Mouse (Mus musculus): Measurements from ENCODE around the gene Gm21969. TPM values are rescaled to one million over a fixed set of nuclear protein-coding genes. Genes with fewer than 3 reads are reported as not detected.

The Gm21969 gene
- polyA plus RNA-seq, 1 experiment: not detected

DNA sequence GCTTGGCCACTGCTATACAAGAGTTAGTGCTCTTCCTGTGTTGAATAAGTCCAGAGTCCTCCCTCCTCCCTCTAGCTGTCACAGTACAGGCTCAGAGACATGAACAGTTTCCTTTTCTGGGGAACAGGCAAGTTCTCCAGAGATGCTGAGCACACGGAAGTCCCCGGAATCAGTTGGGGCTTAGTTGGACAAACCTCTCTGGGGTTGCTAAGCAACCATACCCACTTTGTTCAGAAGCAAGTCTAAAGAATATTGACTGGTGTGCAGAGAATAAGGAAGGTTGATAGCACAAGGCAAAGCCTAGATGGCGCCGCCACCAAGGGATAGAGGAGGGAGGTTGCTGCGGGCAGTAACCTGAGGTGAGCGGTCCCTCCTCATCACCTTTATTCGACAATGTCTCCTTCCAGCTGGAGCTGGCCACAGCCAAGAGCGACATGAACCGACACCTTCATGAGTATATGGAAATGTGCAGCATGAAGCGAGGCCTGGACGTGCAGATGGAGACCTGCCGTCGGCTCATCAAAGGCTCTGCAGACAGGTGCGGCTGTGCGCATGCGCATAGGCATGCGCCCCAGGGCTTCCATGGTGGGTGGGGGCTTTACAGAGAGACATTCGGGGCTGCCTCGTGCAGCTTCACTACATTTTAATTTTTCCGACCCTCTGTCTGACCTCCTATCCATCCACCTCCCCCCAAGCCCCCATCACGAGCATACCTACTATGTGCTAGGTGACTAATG is 11.7 kb downstream of the Gm21969 start:
- TF ChIP-seq POLR2A (IDR thresholded peaks at IDR 0.05; ENCODE audit: borderline replicate concordance, control insufficient read depth, low read depth, low read length) (no peak), CTCF (IDR thresholded peaks at IDR 0.05; ENCODE audit: control insufficient read depth, insufficient read depth, low read length) (peak; percentile 28; the same call in 1 of the 2 replicates)

GRCm38 (mm10) chr4:139616276-139617000 is 13.5 kb downstream of the Gm21969 start:
- no peak for TF ChIP-seq CTCF (IDR thresholded peaks at IDR 0.05; ENCODE audit: control insufficient read depth, insufficient read depth, low read length)
- TF ChIP-seq POLR2A (IDR thresholded peaks at IDR 0.05; ENCODE audit: borderline replicate concordance, control insufficient read depth, low read depth, low read length): peak; percentile 36; the same call in 1 of the 2 replicates
- Histone ChIP-seq H3K4me3 (replicated peaks; ENCODE audit: control insufficient read depth, low read depth, low read length) (peak overlapping the region; percentile 96), H3K4me1 (ENCODE audit: control insufficient read depth, insufficient read depth, low read length) (peaks cover 2% of the 10 kb centered on the region; the same call in 1 of the 2 replicates), H3K27ac (ENCODE audit: control insufficient read depth, insufficient read depth, low read depth, low read length, poor library complexity) (peak overlapping the region; percentile 7)
- 1% methylated on average over 24 of the region's 24 CpGs for WGBS

More for the DNA sequence above, 11.7 kb downstream of the Gm21969 start:
- H3K4me1 ChIP-seq (ENCODE audit: control insufficient read depth, insufficient read depth, low read length): peaks cover 2% of the 10 kb centered on the region; the same call in 1 of the 2 replicates
- H3K4me3 ChIP-seq (replicated peaks; ENCODE audit: control insufficient read depth, low read depth, low read length): no peak overlapping the region
- no peak overlapping the region for H3K27ac ChIP-seq (ENCODE audit: control insufficient read depth, insufficient read depth, low read depth, low read length, poor library complexity)
- WGBS: 89% methylated on average over 21 of the region's 21 CpGs

DNA sequence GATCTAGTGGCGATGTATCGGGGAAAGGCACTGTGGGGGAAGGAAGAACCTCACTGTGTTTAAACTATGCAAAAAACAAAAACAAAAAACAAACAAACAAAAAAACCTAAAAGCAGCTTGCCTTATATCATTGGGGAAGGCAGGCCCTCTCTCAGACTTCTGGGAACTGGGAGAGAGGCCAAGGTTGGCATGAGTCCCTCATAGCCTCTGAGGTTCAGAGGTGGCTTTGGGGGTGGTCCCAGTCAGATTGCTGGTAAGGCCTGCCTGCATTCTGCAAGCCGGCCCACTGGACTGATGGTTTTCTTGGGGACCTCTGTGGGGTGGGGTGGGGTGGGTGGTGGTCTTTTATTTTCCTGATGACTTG is 14.0 kb downstream of the Gm21969 start:
- Histone ChIP-seq H3K27ac (ENCODE audit: control insufficient read depth, insufficient read depth, low read depth, low read length, poor library complexity) (no peak overlapping the region), H3K4me3 (replicated peaks; ENCODE audit: control insufficient read depth, low read depth, low read length) (peak overlapping the region; percentile 96), H3K4me1 (ENCODE audit: control insufficient read depth, insufficient read depth, low read length) (peaks cover 2% of the 10 kb centered on the region; the same call in 1 of the 2 replicates)
- no peak for TF ChIP-seq POLR2A (IDR thresholded peaks at IDR 0.05; ENCODE audit: borderline replicate concordance, control insufficient read depth, low read depth, low read length)
- TF ChIP-seq CTCF (IDR thresholded peaks at IDR 0.05; ENCODE audit: control insufficient read depth, insufficient read depth, low read length): no peak
- 17% methylated on average over 3 of the region's 3 CpGs for WGBS

DNA sequence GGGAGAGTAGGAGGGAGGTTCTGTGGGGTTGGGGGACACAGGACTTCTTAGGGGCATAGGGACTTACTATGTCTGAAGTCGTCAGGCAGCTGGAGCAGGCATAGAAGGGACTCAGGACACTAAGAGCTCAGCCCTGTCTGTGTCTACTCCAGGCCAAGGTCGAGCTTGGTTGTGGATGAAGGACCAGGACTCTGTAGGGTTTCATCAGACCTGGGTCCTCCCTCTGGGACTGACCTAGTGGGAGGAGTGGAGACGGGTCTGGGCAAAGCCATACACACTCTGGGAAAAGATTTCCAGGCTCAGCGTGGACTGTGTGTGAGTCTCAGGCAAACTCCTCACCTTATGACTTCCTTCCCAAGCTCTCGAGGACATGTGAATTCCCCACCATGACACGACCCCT is 16.8 kb downstream of the Gm21969 start:
- H3K4me1 ChIP-seq (ENCODE audit: control insufficient read depth, insufficient read depth, low read length): peaks cover 2% of the 10 kb centered on the region; the same call in 1 of the 2 replicates
- WGBS: 71% methylated on average over 6 of the region's 6 CpGs

DNA sequence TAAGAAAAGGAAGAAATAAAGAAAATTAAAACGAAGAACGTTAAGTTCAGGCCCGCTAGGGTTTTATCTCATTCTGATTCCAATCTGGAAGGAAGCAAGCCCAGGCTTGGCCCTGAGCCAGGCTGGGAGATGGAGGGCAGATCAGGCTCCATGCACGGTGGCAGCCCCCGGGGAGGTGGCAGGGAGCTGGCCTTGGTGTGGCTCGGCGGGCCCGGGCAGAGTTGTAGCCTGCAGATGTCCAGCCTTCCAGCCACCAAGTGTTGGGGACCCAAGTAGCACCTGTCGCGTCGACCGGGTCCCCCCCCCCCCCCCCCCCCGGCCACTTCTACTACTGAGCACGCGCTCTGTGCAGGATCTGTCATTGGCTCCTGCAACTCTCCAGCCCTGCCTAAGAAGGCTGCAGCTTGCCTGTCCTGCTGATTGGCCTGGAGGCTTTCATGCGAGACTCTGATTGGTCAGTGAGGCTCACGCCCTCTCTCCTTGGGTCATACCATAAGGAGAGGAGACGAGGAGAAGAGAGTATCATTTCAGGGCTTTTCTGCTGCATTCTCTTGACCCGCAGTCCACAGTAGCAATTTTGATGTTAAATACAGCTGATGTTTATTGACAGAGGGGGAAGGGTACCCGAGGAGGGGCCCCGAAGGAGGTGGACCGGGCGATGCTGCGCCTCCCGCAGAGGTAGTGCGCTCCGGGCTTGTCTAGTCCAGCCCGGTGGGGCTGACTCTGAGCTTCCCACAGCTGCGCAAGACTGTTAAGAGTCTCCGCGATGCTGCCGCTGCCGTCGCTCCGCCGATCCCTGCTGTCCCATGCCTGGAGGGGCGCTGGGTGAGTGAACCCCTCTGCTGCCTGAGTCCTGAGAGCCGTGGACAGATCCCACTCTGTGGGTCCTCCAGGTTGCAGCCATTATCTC is 19.6 kb downstream of the Gm21969 start, which contains the start of gene Aldh4a1:
TSS of gene Aldh4a1 (plus strand) at position 494 of the 910 bp plus-strand sequence.
- H3K4me3 ChIP-seq (replicated peaks; ENCODE audit: control insufficient read depth, low read depth, low read length): peak within 1 kb of the TSS; percentile 87
- TF ChIP-seq POLR2A (IDR thresholded peaks at IDR 0.05; ENCODE audit: borderline replicate concordance, control insufficient read depth, low read depth, low read length) (peak; percentile 97), CTCF (IDR thresholded peaks at IDR 0.05; ENCODE audit: control insufficient read depth, insufficient read depth, low read length) (no peak)
- WGBS: under 1% methylated on average over 33 of the region's 38 CpGs
- peak within 1 kb of the TSS; percentile 77 for H3K27ac ChIP-seq (ENCODE audit: control insufficient read depth, insufficient read depth, low read depth, low read length, poor library complexity)
- no peaks in the 10 kb centered on the region; the same call in 1 of the 2 replicates for H3K4me1 ChIP-seq (ENCODE audit: control insufficient read depth, insufficient read depth, low read length)

More for the DNA sequence above, 16.8 kb downstream of the Gm21969 start:
- Histone ChIP-seq H3K4me3 (replicated peaks; ENCODE audit: control insufficient read depth, low read depth, low read length) (no peak overlapping the region), H3K27ac (ENCODE audit: control insufficient read depth, insufficient read depth, low read depth, low read length, poor library complexity) (no peak overlapping the region)
- no peak for TF ChIP-seq CTCF (IDR thresholded peaks at IDR 0.05; ENCODE audit: control insufficient read depth, insufficient read depth, low read length)
- no peak for TF ChIP-seq POLR2A (IDR thresholded peaks at IDR 0.05; ENCODE audit: borderline replicate concordance, control insufficient read depth, low read depth, low read length)

DNA sequence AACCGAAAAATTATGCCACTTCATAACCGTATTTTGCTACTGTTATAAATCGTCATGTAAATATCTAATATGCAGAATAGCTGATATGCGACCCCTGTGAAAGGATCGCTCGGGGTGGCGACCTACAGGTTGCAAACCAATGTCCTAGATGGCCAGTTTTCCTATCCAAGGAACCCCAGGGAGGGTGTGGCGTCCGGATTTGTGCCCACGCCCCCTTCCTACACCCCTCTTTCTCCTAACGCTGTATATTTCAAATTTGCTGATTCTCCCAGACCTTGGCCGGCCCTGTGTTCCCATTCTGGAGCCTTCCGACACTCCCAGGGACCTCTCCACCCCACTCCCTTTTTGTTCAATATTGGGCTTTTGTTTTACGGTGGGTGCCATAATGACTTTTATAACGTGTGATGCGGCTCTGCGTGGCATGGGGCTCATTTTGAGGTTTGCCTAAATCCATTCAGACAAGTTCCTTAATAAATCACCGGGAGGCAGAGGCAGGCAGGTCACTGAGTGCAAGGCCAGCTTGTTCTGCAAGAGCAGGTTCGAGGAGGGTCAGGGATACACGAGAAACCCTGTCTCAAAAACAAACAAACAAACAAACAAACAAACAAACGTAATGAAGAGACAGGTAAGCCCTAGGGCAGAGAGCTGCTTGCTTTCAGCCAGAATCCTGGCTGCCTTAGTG is 20.6 kb downstream of the Gm21969 start:
- WGBS: 13% methylated on average over 21 of the region's 21 CpGs
- TF ChIP-seq POLR2A (IDR thresholded peaks at IDR 0.05; ENCODE audit: borderline replicate concordance, control insufficient read depth, low read depth, low read length) (no peak), CTCF (IDR thresholded peaks at IDR 0.05; ENCODE audit: control insufficient read depth, insufficient read depth, low read length) (no peak)
- Histone ChIP-seq H3K4me3 (replicated peaks; ENCODE audit: control insufficient read depth, low read depth, low read length) (peak overlapping the region; percentile 82), H3K27ac (ENCODE audit: control insufficient read depth, insufficient read depth, low read depth, low read length, poor library complexity) (no peak overlapping the region), H3K4me1 (ENCODE audit: control insufficient read depth, insufficient read depth, low read length) (no peaks in the 10 kb centered on the region; the same call in 1 of the 2 replicates)

- TF ChIP-seq CTCF (IDR thresholded peaks at IDR 0.05; ENCODE audit: control insufficient read depth, insufficient read depth, low read length) (no peak), POLR2A (IDR thresholded peaks at IDR 0.05; ENCODE audit: borderline replicate concordance, control insufficient read depth, low read depth, low read length) (no peak)
Measured at GRCm38 (mm10) chr4:139624116-139624489, 21.1 kb downstream of the Gm21969 start.

More at GRCm38 (mm10) chr4:139624116-139624489, 21.1 kb downstream of the Gm21969 start:
- 61% methylated on average over 5 of the region's 5 CpGs for WGBS
- Histone ChIP-seq H3K4me3 (replicated peaks; ENCODE audit: control insufficient read depth, low read depth, low read length) (no peak overlapping the region), H3K4me1 (ENCODE audit: control insufficient read depth, insufficient read depth, low read length) (no peaks in the 10 kb centered on the region; the same call in 1 of the 2 replicates), H3K27ac (ENCODE audit: control insufficient read depth, insufficient read depth, low read depth, low read length, poor library complexity) (no peak overlapping the region)

Measured in bone marrow, adult 2 months (tissue).